Mouse (Mus musculus): ENCODE measurements around the gene Slc35f6.

Gene Slc35f6

DNA sequence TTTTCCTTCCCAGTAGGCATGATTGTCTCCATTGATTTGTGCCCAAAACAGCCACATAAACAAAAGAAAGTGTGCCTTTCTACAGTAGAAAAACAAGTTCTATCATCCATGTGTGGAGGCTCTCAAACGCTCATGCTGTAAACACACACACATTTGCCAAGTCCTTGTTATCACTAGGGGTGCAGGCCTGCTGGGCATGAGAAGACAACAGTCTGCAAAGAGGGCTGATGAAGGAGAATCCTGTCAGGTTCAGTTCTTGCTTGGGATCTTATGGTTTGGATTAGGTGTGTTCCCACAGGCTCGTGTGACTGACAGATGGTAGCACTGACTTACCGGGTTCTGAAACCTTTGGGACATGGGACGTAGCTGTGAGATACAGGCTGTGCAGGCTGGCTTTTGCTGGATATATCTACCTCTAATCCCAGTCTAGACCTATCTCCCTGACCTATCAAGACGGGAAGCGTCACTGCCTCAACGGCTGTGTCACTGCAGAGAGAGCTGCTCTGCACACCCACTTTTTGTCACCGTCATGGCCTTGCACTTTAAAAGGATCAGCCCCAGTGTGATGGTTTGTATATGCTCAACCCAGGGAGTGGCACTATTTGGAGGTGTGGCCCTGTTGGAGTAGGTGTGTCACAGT is 52.7 kb downstream of the Slc35f6 start:
- CTCF ChIA-PET = no interaction called here

DNA sequence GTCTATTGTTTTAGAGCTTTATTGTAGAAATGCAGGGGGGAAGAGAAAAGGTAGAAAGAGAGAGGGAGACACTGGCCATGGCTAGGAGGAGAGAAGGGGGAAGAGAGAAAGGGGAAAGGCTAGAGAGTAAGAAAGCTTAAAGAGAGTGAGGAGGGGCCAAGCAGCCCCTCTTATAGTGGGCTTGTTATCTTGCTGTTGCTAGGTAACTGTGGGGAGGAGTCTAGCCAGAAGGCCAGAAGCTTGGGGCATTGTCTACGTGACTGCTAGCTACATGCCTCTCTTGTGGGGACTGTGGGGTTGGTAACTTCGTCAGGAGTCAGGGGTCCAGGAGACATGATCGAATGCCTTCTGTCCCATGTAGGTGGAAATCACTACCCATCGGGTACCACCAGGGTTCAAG is 53.6 kb downstream of the Slc35f6 start:
- CTCF ChIA-PET = interaction anchor here (0.6 kb wide), 1 partner anchor 8 kb away, joined by 3 read pairs; no protein-coding TSS in a partner anchor

DNA sequence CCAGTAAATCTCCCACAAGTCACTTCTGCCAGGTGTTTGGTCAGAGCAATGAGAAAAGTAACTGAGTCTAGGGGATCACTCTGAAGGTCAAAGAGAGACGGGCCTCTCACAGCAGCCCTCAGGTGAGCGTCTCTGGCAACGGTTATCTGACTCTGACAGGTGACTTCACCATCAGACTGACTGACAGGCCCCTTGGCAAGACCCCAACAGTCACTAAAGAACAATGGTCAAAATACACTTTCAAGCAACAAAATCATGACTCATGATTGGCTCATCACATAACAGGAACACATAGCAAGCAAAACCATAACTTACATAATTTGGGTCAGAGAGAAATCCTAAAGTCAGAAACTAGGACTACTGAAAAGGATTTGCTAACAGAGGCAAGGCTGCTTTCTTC is 54.1 kb downstream of the Slc35f6 start:
- CTCF ChIA-PET = interaction anchor here (0.6 kb wide), 1 partner anchor 8 kb away, joined by 3 read pairs; no protein-coding TSS in a partner anchor
